Mouse (Mus musculus) intestine, embryonic 16.5 days (tissue): ENCODE data around the gene Ccdc113. TPM values are rescaled to one million over a fixed set of nuclear protein-coding genes. Genes with fewer than 3 reads are reported as not detected.

Experiments
- ATAC-seq: fragments of 200-750 bp; cut with Nextera tagmentation; 2 replicates; pipeline ENCODE4 v1.8.0; 2017; ENCODE audit warnings: moderate TSS enrichment, moderate library complexity
- H3K27ac ChIP-seq: fragments of 300-500 bp; sonication (generic); 2 replicates; pipeline ENCODE4 v1.5.1; 2014; ENCODE audit warnings: mild to moderate bottlenecking, low read length
- H3K27me3 ChIP-seq: fragments of 300-500 bp; sonication (generic); replicated peaks from 2 replicates; pipeline ENCODE4 v1.6.1; 2014; ENCODE audit warnings: low read length, control low read depth, mixed read lengths; ENCODE audit not compliant: control insufficient read depth, insufficient read depth
- H3K36me3 ChIP-seq: fragments of 300-500 bp; sonication (generic); 2 replicates; pipeline ENCODE4 v1.6.1; 2014; ENCODE audit warnings: low read length, control low read depth; ENCODE audit not compliant: control insufficient read depth, insufficient read depth
- H3K4me1 ChIP-seq: fragments of 300-500 bp; sonication (generic); 2 replicates; pipeline ENCODE4 v1.6.1; 2014; ENCODE audit warnings: low read length, control low read depth, mixed read lengths; ENCODE audit not compliant: control insufficient read depth, insufficient read depth
- H3K4me2 ChIP-seq: fragments of 300-500 bp; sonication (generic); 2 replicates; pipeline ENCODE4 v1.6.1; 2014; ENCODE audit warnings: low read depth, low read length, control low read depth
- H3K4me3 ChIP-seq: fragments of 300-500 bp; sonication (generic); 2 replicates; pipeline ENCODE4 v1.5.1; 2014; ENCODE audit warnings: mild to moderate bottlenecking, low read length
- H3K9ac ChIP-seq: fragments of 300-500 bp; sonication (generic); 2 replicates; pipeline ENCODE4 v1.6.1; 2014; ENCODE audit warnings: low read depth, low read length
- H3K9me3 ChIP-seq: fragments of 300-500 bp; sonication (generic); 2 replicates; pipeline ENCODE4 v1.6.1; 2016; ENCODE audit warnings: low read length, control low read depth; ENCODE audit not compliant: control insufficient read depth
- WGBS: fragments of 180-500 bp; shearing (Covaris S2); extraction: QIAGEN DNeasy Blood & Tissue Kit; methylation state at CpG from one replicate; pipeline ENCODE4 v1.1.7; 2014; 5-methylcytosine and 5-hydroxymethylcytosine counted together
- polyA plus RNA-seq: library from polyadenylated mRNA; unstranded; fragments of >200 nt; fragmentation: Nextera tagmentation; extraction: Ambion mirVana; gene quantifications from 2 replicates; pipeline ENCODE4 v1.2.1, GENCODE M21; 2015

Ccdc113 gene
- polyA plus RNA-seq, 1 experiment from 2014 or later: not detected

GRCm38 (mm10) chr8:95528194-95528593, 5.7 kb upstream of the Ccdc113 start:
- H3K9me3 ChIP-seq: 0 out of 2 replicates have a peak, but pooled peaks cover 5% of the 10 kb centered on the region
- no peaks in the 10 kb centered on the region for H3K27me3 ChIP-seq
- 85% methylated on average over 10 of the region's 10 CpGs for WGBS
- H3K4me3 ChIP-seq: no peak overlapping the region
- no peaks in the 10 kb centered on the region for H3K36me3 ChIP-seq
- no peak overlapping the region for H3K27ac ChIP-seq
- H3K4me1 ChIP-seq: no peaks in the 10 kb centered on the region
- H3K9ac ChIP-seq: no peak overlapping the region
- ATAC-seq: no peak
- H3K4me2 ChIP-seq: no peak overlapping the region

GRCm38 (mm10) chr8:95528750-95529310, 5.1 kb upstream of the Ccdc113 start:
- no peak for ATAC-seq
- H3K4me2 ChIP-seq: no peak overlapping the region
- WGBS: 65% methylated on average over 9 of the region's 9 CpGs
- H3K9ac ChIP-seq: no peak overlapping the region
- no peak overlapping the region for H3K27ac ChIP-seq
- no peaks in the 10 kb centered on the region for H3K36me3 ChIP-seq
- H3K4me1 ChIP-seq: peaks cover 3% of the 10 kb centered on the region; the same call in 1 of the 2 replicates
- no peak overlapping the region for H3K4me3 ChIP-seq
- H3K27me3 ChIP-seq: no peaks in the 10 kb centered on the region
- 0 out of 2 replicates have a peak, but pooled peaks cover 3% of the 10 kb centered on the region for H3K9me3 ChIP-seq

GRCm38 (mm10) chr8:95532206-95532605, 1.7 kb upstream of the Ccdc113 start:
- no peak for ATAC-seq

GRCm38 (mm10) chr8:95539487-95539886, 5.6 kb downstream of the Ccdc113 start:
- no peak overlapping the region for H3K4me3 ChIP-seq
- H3K9ac ChIP-seq: no peak overlapping the region
- no peaks in the 10 kb centered on the region for H3K27me3 ChIP-seq
- H3K4me1 ChIP-seq: no peaks in the 10 kb centered on the region
- no peaks in the 10 kb centered on the region for H3K36me3 ChIP-seq
- WGBS: 67% methylated on average over 5 of the region's 5 CpGs
- no peak overlapping the region for H3K27ac ChIP-seq
- H3K4me2 ChIP-seq: no peak overlapping the region
- ATAC-seq: no peak
- H3K9me3 ChIP-seq: no peaks in the 10 kb centered on the region

More at GRCm38 (mm10) chr8:95532206-95532605, 1.7 kb upstream of the Ccdc113 start:
- H3K9me3 ChIP-seq: no peaks in the 10 kb centered on the region
- no peak overlapping the region for H3K4me2 ChIP-seq
- H3K4me3 ChIP-seq: no peak overlapping the region
- no peaks in the 10 kb centered on the region for H3K36me3 ChIP-seq
- 57% methylated on average over 4 of the region's 4 CpGs for WGBS
- no peaks in the 10 kb centered on the region for H3K27me3 ChIP-seq
- H3K27ac ChIP-seq: no peak overlapping the region
- no peak overlapping the region for H3K9ac ChIP-seq
- peaks cover 9% of the 10 kb centered on the region; the same call in 1 of the 2 replicates for H3K4me1 ChIP-seq

- H3K4me2 ChIP-seq: no peak overlapping the region
- no peak overlapping the region for H3K4me3 ChIP-seq
- no peaks in the 10 kb centered on the region for H3K27me3 ChIP-seq
- 85% methylated on average over 6 of the region's 6 CpGs for WGBS
- no peak for ATAC-seq
- H3K9ac ChIP-seq: no peak overlapping the region
- H3K36me3 ChIP-seq: no peaks in the 10 kb centered on the region
- no peaks in the 10 kb centered on the region for H3K4me1 ChIP-seq
- no peaks in the 10 kb centered on the region for H3K9me3 ChIP-seq
- no peak overlapping the region for H3K27ac ChIP-seq
Observed at GRCm38 (mm10) chr8:95542191-95542590, 8.3 kb downstream of the Ccdc113 start.

- ATAC-seq: no peak
- Histone ChIP-seq H3K9me3 (no peaks in the 10 kb centered on the region), H3K4me2 (no peak overlapping the region), H3K36me3 (no peaks in the 10 kb centered on the region), H3K4me1 (no peaks in the 10 kb centered on the region), H3K4me3 (no peak overlapping the region), H3K27me3 (no peaks in the 10 kb centered on the region), H3K27ac (no peak overlapping the region), H3K9ac (no peak overlapping the region)
- WGBS: 79% methylated on average over 3 of the region's 3 CpGs
Observed at GRCm38 (mm10) chr8:95543065-95543464, 9.2 kb downstream of the Ccdc113 start.

- WGBS: 71% methylated on average over 17 of the region's 17 CpGs
- no peaks in the 10 kb centered on the region for H3K9me3 ChIP-seq
- H3K27me3 ChIP-seq: no peaks in the 10 kb centered on the region
- H3K4me1 ChIP-seq: no peaks in the 10 kb centered on the region
- no peaks in the 10 kb centered on the region for H3K36me3 ChIP-seq
- no peak for ATAC-seq
- no peak overlapping the region for H3K27ac ChIP-seq
- no peak overlapping the region for H3K4me2 ChIP-seq
- H3K9ac ChIP-seq: no peak overlapping the region
- H3K4me3 ChIP-seq: no peak overlapping the region
Observed at GRCm38 (mm10) chr8:95545815-95546214, 11.9 kb downstream of the Ccdc113 start.

- no peaks in the 10 kb centered on the region for H3K27me3 ChIP-seq
- no peaks in the 10 kb centered on the region for H3K4me1 ChIP-seq
- no peaks in the 10 kb centered on the region for H3K9me3 ChIP-seq
- H3K4me2 ChIP-seq: no peak overlapping the region
- H3K27ac ChIP-seq: no peak overlapping the region
- no peak overlapping the region for H3K9ac ChIP-seq
- ATAC-seq: no peak
- H3K4me3 ChIP-seq: no peak overlapping the region
- no peaks in the 10 kb centered on the region for H3K36me3 ChIP-seq
- WGBS: 91% methylated on average over 4 of the region's 4 CpGs
Observed at GRCm38 (mm10) chr8:95546986-95547385, 13.1 kb downstream of the Ccdc113 start.

GRCm38 (mm10) chr8:95547931-95548330, 14.0 kb downstream of the Ccdc113 start:
- no peak overlapping the region for H3K9ac ChIP-seq
- ATAC-seq: no peak
- no peaks in the 10 kb centered on the region for H3K9me3 ChIP-seq
- H3K27me3 ChIP-seq: no peaks in the 10 kb centered on the region
- H3K4me2 ChIP-seq: no peak overlapping the region
- no peaks in the 10 kb centered on the region for H3K4me1 ChIP-seq
- 62% methylated on average over 8 of the region's 8 CpGs for WGBS
- no peak overlapping the region for H3K4me3 ChIP-seq
- no peak overlapping the region for H3K27ac ChIP-seq
- no peaks in the 10 kb centered on the region for H3K36me3 ChIP-seq
